Mouse (Mus musculus) kidney, adult 2 months (tissue): ENCODE results near the gene C8a. TPM values are rescaled to one million over a fixed set of nuclear protein-coding genes. Genes with fewer than 3 reads are reported as not detected.

Source experiments
- DNase-seq: peaks from one replicate; pipeline ENCODE4 v3.0.0; 2021
- H3K27ac ChIP-seq: fragments of 200-500 bp; 2 replicates; pipeline ENCODE4 v1.5.1; 2012; ENCODE audit warnings: low read depth, low read length, control low read depth, inconsistent platforms; ENCODE audit not compliant: insufficient read depth
- H3K27me3 ChIP-seq: fragments of 200-500 bp; replicated peaks from 2 replicates; pipeline ENCODE4 v1.6.1; 2012; ENCODE audit warnings: mild to moderate bottlenecking, moderate library complexity, low read length, inconsistent platforms; ENCODE audit not compliant: control insufficient read depth, insufficient read depth
- H3K36me3 ChIP-seq: fragments of 200-500 bp; 2 replicates; pipeline ENCODE4 v1.6.1; 2012; ENCODE audit warnings: mild to moderate bottlenecking, moderate library complexity, low read length, inconsistent platforms; ENCODE audit not compliant: control insufficient read depth, insufficient read depth
- H3K4me1 ChIP-seq: fragments of 200-500 bp; 2 replicates; pipeline ENCODE4 v1.6.1; 2011; ENCODE audit warnings: low read length; ENCODE audit not compliant: control insufficient read depth, insufficient read depth
- H3K4me3 ChIP-seq: fragments of 200-500 bp; 2 replicates; pipeline ENCODE4 v1.5.1; 2011; ENCODE audit warnings: mild to moderate bottlenecking, low read depth, low read length, control low read depth; ENCODE audit not compliant: insufficient read depth
- CTCF ChIP-seq: fragments of 200-500 bp; conservative IDR thresholded peaks from 2 replicates; pipeline ENCODE4 v1.5.1; 2011; ENCODE audit warnings: low read depth, mild to moderate bottlenecking, control low read depth, low read length, moderate library complexity, mixed read lengths; ENCODE audit not compliant: insufficient read depth, insufficient read length
- POLR2A ChIP-seq: fragments of 200-500 bp; IDR thresholded peaks from one replicate; pipeline ENCODE4 v1.6.1; 2011; ENCODE audit warnings: low read depth, low read length, control low read depth
- WGBS: fragments of 180-500 bp; shearing (Covaris S2); methylation state at CpG from one replicate; pipeline ENCODE4 v1.1.7; 2018; 5-methylcytosine and 5-hydroxymethylcytosine counted together
- polyA plus RNA-seq: library from polyadenylated mRNA; depleted of rRNA; stranded (reverse); fragments of >200 nt; gene quantifications from 2 replicates; pipeline ENCODE4 v1.2.3, GENCODE M21; 2012

C8a gene
- polyA plus RNA-seq, 1 experiment = 10.4 TPM

DNA sequence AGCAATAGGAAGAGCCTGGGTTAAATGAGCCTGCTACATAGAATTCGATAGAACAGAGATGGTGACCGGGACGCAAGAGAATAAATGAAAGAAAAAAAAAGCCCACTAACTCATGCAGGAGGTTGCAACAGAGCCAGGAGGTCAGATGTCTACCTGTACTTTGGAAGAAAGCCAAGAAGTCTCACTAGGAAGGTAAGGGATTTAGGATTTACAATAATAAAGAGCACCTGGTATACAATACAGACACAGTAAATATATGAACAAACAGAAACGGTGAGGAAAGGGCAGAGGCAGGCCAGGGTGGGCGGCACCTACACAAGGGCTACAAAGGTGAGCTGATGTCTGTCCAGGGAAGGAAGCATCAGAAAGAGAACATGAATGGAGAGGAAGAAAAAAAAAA, 34.0 kb downstream of the C8a start:
- no peaks in the 10 kb centered on the region for H3K27me3 ChIP-seq
- TF ChIP-seq POLR2A = no peak
- no peak for TF ChIP-seq CTCF
- DNase-seq = no peak
- H3K27ac ChIP-seq = no peak overlapping the region
- no peaks in the 10 kb centered on the region for H3K4me1 ChIP-seq
- H3K4me3 ChIP-seq = no peak overlapping the region
- H3K36me3 ChIP-seq = no peaks in the 10 kb centered on the region
- WGBS = 70% methylated on average over 5 of the region's 5 CpGs

DNA sequence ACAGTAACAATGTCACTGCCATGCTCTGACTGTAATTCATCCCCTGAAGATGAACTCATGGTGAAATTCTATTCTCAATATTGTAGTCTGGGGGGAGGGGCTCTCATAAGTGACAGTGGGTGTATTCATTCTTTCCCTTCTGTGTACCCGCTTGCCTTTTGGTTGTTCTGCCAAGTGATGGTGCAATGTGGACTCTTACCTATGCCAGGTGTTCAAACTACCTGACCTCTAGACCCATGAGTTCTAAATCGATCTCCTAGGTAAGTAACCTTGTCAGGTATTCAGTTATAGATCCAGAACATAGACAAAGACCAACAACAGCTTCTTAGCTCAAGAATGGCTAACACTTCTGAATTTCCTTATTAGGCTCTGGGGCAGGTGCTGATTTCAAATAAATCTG, 37.9 kb downstream of the C8a start:
- Histone ChIP-seq H3K36me3 (no peaks in the 10 kb centered on the region), H3K27me3 (no peaks in the 10 kb centered on the region), H3K27ac (no peak overlapping the region), H3K4me3 (no peak overlapping the region), H3K4me1 (no peaks in the 10 kb centered on the region)
- WGBS = 69% methylated on average over 2 of the region's 2 CpGs
- no peak for TF ChIP-seq CTCF
- no peak for TF ChIP-seq POLR2A
- no peak for DNase-seq

DNA sequence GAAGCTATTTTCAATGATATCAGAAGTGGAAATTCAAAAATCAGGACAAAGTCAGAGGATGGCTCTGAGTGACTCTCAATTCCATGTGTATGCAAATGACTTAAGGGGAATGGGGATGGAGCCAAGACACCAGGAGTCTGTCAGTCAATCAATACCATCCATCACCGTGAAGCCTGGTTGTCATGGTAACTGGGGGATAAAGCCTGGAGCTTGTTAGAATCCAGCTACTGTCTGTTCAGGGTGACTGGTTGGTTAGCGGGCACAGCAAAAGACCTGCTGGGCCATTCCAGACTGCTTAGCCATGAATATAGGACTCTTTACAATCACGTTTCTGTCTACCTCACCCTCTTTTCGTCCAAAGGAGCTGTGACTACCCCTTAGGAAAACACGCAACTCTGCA, 41.1 kb downstream of the C8a start:
- H3K27me3 ChIP-seq = no peaks in the 10 kb centered on the region
- TF ChIP-seq CTCF (no peak), POLR2A (no peak)
- WGBS = 67% methylated on average over 5 of the region's 5 CpGs
- DNase-seq = no peak
- H3K36me3 ChIP-seq = no peaks in the 10 kb centered on the region
- no peak overlapping the region for H3K4me3 ChIP-seq
- H3K4me1 ChIP-seq = no peaks in the 10 kb centered on the region
- H3K27ac ChIP-seq = no peak overlapping the region

DNA sequence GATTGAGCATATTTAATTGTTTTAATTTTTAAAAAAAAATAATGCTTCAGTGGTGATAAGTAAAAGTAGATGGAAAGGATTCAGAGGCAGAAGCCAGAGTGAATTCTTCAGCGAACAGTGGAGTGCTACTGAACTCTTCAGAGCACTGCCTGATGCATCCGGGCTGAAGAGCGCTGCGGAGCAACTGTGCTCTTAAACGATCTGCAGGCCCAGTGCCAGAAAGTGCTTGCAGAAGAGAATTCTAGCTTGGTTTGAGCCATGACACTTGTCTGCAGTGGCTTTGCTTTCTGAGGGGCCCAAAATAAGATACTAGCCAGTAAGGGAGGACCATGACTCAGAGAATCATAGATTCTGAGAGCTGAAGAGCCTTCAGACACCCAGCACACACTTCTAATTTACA, 47.3 kb downstream of the C8a start:
- Histone ChIP-seq H3K4me3 (no peak overlapping the region), H3K4me1 (peaks cover 3% of the 10 kb centered on the region; the same call in 1 of the 2 replicates), H3K36me3 (no peaks in the 10 kb centered on the region), H3K27me3 (no peaks in the 10 kb centered on the region), H3K27ac (no peak overlapping the region)
- WGBS = 74% methylated on average over 5 of the region's 5 CpGs
- no peak for TF ChIP-seq CTCF
- no peak for TF ChIP-seq POLR2A
- DNase-seq = no peak

DNA sequence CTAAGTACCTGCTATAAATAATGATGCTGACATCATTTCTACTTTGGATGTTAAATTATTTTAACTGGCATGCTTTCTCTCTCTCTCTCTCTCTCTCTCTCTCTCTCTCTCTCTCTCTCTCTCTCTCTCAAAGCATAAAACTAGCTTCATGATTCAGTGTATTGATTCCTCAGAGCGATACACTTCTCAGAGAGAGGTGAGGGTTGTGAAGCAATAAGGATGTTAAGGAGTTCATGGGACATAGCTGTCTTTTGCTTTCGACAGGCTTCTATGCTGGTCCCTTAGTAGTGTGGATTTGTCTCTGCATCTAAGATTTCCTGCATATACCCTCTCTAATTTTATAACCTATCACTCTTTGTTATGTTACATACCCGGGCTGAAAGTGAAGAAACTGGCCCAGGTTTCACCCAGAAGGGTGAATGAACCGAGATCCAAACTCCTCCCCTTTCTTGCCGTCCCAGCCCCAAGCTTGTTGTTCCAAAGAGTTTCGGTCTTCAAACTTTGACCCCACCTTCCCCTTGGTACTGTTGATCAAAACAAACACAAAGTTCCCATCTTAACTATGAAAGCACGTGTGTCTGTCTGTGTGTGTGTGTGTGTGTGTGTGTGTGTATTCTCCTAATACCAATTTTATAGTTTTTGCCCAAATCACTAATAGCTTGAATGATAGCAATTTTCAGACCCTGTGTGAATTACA, 51.7 kb downstream of the C8a start:
- Histone ChIP-seq H3K36me3 (no peaks in the 10 kb centered on the region), H3K4me1 (peaks cover 9% of the 10 kb centered on the region; the same call in 1 of the 2 replicates), H3K4me3 (no peak overlapping the region), H3K27me3 (no peaks in the 10 kb centered on the region), H3K27ac (peak overlapping the region; percentile 33; the same call in 1 of the 2 replicates)
- TF ChIP-seq POLR2A = no peak
- TF ChIP-seq CTCF = no peak
- peak; percentile 85 for DNase-seq
- WGBS = 40% methylated on average over 7 of the region's 7 CpGs

DNA sequence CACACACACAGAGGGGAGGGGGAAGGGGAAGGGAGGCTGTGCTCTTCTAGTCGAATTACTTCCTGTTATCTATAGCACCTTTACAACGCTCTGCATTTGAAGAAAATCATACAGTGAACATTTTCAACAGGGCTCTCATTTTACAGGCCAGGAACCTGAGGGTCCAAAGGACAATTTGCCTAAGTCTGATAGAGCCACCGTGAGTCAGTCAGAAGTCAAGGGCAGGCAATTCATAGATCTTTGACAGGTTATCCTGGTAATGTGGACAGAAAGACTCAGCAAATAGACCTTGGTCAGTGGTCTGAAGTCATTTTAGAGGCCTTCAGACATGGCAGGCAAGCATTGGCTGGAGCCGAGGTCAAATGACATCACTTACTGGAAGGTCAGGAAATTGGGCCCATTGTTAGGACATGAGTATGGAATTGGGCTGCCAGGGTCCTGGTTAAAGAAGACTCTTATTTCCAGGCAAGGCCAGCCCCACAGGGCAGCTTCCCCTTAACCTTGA, 52.5 kb downstream of the C8a start:
- peak overlapping the region; percentile 27; the same call in 1 of the 2 replicates for H3K27ac ChIP-seq
- H3K36me3 ChIP-seq = no peaks in the 10 kb centered on the region
- no peak overlapping the region for H3K4me3 ChIP-seq
- H3K27me3 ChIP-seq = no peaks in the 10 kb centered on the region
- DNase-seq = no peak
- H3K4me1 ChIP-seq = peaks cover 9% of the 10 kb centered on the region; the same call in 1 of the 2 replicates
- TF ChIP-seq CTCF (no peak), POLR2A (no peak)
- WGBS = 69% methylated on average over 4 of the region's 4 CpGs

DNA sequence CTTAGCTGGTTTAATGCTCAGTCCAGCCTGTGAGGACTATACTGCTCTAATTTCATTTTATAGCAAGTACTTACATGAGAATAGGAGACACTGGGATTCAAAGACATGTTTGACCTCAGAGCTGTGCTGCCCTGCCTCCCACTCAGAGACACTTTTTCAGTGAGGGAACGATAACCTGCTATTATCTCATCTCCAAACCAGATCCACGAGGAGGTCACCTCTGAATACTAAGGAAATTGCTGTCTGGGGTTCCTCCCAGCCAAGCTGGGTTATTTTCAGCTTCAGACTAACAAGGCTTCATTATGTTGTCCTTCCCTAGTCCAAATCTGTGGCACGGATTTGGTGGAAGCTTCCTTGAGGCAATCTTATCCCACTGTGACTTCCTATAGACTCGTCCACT, 56.3 kb downstream of the C8a start:
- WGBS = 66% methylated on average over 4 of the region's 4 CpGs

DNA sequence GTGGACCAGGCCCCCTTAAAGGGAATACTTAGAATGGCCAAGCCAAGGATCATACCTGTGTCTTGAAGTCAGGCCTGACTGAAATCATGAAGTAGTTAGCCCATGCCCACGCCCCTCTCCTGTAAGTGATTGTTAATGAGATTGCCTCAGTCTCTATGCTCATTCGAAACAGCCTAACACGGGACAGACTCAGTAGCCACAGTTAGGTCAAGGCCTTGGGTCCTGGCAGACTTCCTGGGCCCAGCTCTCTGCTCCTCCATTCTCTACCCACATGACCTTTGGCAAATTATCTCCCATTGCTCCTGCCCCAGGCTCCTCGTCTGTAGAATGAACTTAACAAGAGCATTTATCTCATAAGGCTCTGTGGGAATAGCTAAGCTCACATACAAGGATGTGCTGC, 57.2 kb downstream of the C8a start:
- TF ChIP-seq CTCF (no peak), POLR2A (no peak)
- Histone ChIP-seq H3K36me3 (no peaks in the 10 kb centered on the region), H3K27ac (no peak overlapping the region), H3K4me1 (peaks cover 7% of the 10 kb centered on the region; the same call in 1 of the 2 replicates), H3K27me3 (no peaks in the 10 kb centered on the region), H3K4me3 (no peak overlapping the region)
- 68% methylated on average over 4 of the region's 4 CpGs for WGBS
- no peak for DNase-seq

More for the DNA sequence above, 56.3 kb downstream of the C8a start:
- no peak overlapping the region for H3K27ac ChIP-seq
- H3K4me1 ChIP-seq = peaks cover 7% of the 10 kb centered on the region; the same call in 1 of the 2 replicates
- TF ChIP-seq CTCF = no peak
- no peak for TF ChIP-seq POLR2A
- H3K4me3 ChIP-seq = no peak overlapping the region
- H3K27me3 ChIP-seq = no peaks in the 10 kb centered on the region
- no peaks in the 10 kb centered on the region for H3K36me3 ChIP-seq
- no peak for DNase-seq
